10 mouse cellular contexts compared by ENCODE assay signal in genomic region chr2:144198326-144199051, GRCm38 (mm10).
DNase-seq lines count a peak whose midpoint lies in the region; ATAC-seq and TF ChIP-seq lines count a peak whose summit lies in the region.
"Had no signal": no experiment of that assay in that cellular context is flagged by ENCODE, and none has a peak within 500 bp of the region (broad histone marks: within the 10 kb centered on the region; RNA-seq: fewer than 3 reads in every experiment).

No protein-coding gene starts in this region.

- 0 out of 2 replicates have a peak, but pooled peaks have one; percentile 30 for ATAC-seq in heart, postnatal 0 days (ENCODE audit: insufficient read depth, low read depth)

- H3K36me3 ChIP-seq in heart, postnatal 0 days (replicated peaks; ENCODE audit: control insufficient read depth, insufficient read depth, low read length), result no peaks in the 10 kb centered on the region
- H3K36me3 ChIP-seq in megakaryocyte, embryonic 14.5 days (replicated peaks; ENCODE audit: low read length), result peaks cover 4% of the 10 kb centered on the region
- H3K36me3 ChIP-seq in midbrain, embryonic 10.5 days, result no peaks in the 10 kb centered on the region

- no peak overlapping the region for H3K9ac ChIP-seq in heart, postnatal 0 days (replicated peaks; ENCODE audit: low read depth, low read length)

- WGBS in heart, postnatal 0 days, result 19% methylated on average over 13 of the region's 13 CpGs
- WGBS in midbrain, embryonic 10.5 days, result 80% methylated on average over 13 of the region's 13 CpGs

- no peaks in the 10 kb centered on the region for H3K27me3 ChIP-seq in heart, postnatal 0 days (ENCODE audit: control insufficient read depth, insufficient read depth, low read length)
- no peaks in the 10 kb centered on the region for H3K27me3 ChIP-seq in megakaryocyte, embryonic 14.5 days (replicated peaks)
- no peaks in the 10 kb centered on the region; the same call in 1 of the 2 replicates for H3K27me3 ChIP-seq in midbrain, embryonic 10.5 days (ENCODE audit: low read depth, poor library complexity, severe bottlenecking)

- DNase-seq in heart, postnatal 0 days (ENCODE audit: low spot score), result peak; percentile 42
- DNase-seq in heart, postnatal 4 days, result no peak
- DNase-seq in adrenal gland, adult 2 months, result peak; percentile 80
- DNase-seq in kidney, adult 9 months, result peak; percentile 41
- no peak for DNase-seq in midbrain, embryonic 10.5 days (ENCODE audit: low spot score)
- DNase-seq in frontal cortex, postnatal 36 days (ENCODE audit: low spot score in 2 of 2), result no peak
- DNase-seq in layer of hippocampus, adult 9-10 months (ENCODE audit: low spot score), result no peak
- DNase-seq: lung, postnatal 14 days had no signal

- H3K27ac ChIP-seq in heart, postnatal 0 days (ENCODE audit: low read depth), result no peak overlapping the region
- no peak overlapping the region for H3K27ac ChIP-seq in midbrain, embryonic 10.5 days (replicated peaks)
- H3K27ac ChIP-seq: kidney, postnatal 0 days had no signal

- no peaks in the 10 kb centered on the region for H3K9me3 ChIP-seq in heart, postnatal 0 days (replicated peaks; ENCODE audit: control insufficient read depth, low read length)
- 0 out of 2 replicates have a peak, but pooled peaks cover 3% of the 10 kb centered on the region for H3K9me3 ChIP-seq in megakaryocyte, embryonic 14.5 days
- no peaks in the 10 kb centered on the region for H3K9me3 ChIP-seq in midbrain, embryonic 10.5 days (replicated peaks)

- no peak for TF ChIP-seq EP300 in heart, postnatal 0 days (IDR thresholded peaks at IDR 0.05; ENCODE audit: low read depth)

- peaks cover 7% of the 10 kb centered on the region; the same call in 1 of the 2 replicates for H3K4me1 ChIP-seq in heart, postnatal 0 days (ENCODE audit: control insufficient read depth, insufficient read depth)
- H3K4me1 ChIP-seq in megakaryocyte, embryonic 14.5 days, result peaks cover 82% of the 10 kb centered on the region
- H3K4me1 ChIP-seq in midbrain, embryonic 10.5 days, result peaks cover 6% of the 10 kb centered on the region; the same call in 1 of the 2 replicates

- no peak for TF ChIP-seq CTCF in heart, postnatal 0 days (IDR thresholded peaks at IDR 0.05; ENCODE audit: low read depth)

- H3K4me2 ChIP-seq in heart, postnatal 0 days (ENCODE audit: low read depth, low read length), result no peak overlapping the region

- no peak overlapping the region for H3K4me3 ChIP-seq in heart, postnatal 0 days (ENCODE audit: low read depth, low read length)
- H3K4me3 ChIP-seq in megakaryocyte, embryonic 14.5 days (replicated peaks), result peak overlapping the region; percentile 89
- H3K4me3 ChIP-seq in midbrain, embryonic 10.5 days, result no peak overlapping the region

Comparison
In these comparisons a context has a peak if more than half of its experiments do, and no peak if none do; other contexts are left out.
1. DNase-seq: peak in heart, postnatal 0 days (single experiment), adrenal gland, adult 2 months (single experiment) and kidney, adult 9 months (single experiment); none in heart, postnatal 4 days (single experiment), midbrain, embryonic 10.5 days (single experiment), frontal cortex, postnatal 36 days (0 of 2) and layer of hippocampus, adult 9-10 months (single experiment).